Mouse (Mus musculus): ENCODE results near the gene Gja4.

Gja4 gene

GRCm38 (mm10) chr4:127313861-127314260, at the start of gene Gja4:
Gene Gja4, minus strand, starts transcription at chr4:127314039.
- in situ Hi-C loops (cut with MboI, MseI): loop anchor here (5.0 kb wide), 1 partner anchor 72 kb away; the partner anchor contains the start of gene Smim12

GRCm38 (mm10) chr4:127363331-127363730, 49.5 kb upstream of the Gja4 start:
- in situ Hi-C loops (cut with MboI, MseI): no loop called here

GRCm38 (mm10) chr4:127362520-127362919, 48.7 kb upstream of the Gja4 start:
- in situ Hi-C loops (cut with MboI, MseI): no loop called here

- in situ Hi-C loops (cut with MboI, MseI): no loop called here
These were observed 44.2 kb upstream of the Gja4 start, which contains the start of gene Gjb5 for GRCm38 (mm10) chr4:127358018-127358417. Gene Gjb5, minus strand, starts transcription at chr4:127358181.

DNA sequence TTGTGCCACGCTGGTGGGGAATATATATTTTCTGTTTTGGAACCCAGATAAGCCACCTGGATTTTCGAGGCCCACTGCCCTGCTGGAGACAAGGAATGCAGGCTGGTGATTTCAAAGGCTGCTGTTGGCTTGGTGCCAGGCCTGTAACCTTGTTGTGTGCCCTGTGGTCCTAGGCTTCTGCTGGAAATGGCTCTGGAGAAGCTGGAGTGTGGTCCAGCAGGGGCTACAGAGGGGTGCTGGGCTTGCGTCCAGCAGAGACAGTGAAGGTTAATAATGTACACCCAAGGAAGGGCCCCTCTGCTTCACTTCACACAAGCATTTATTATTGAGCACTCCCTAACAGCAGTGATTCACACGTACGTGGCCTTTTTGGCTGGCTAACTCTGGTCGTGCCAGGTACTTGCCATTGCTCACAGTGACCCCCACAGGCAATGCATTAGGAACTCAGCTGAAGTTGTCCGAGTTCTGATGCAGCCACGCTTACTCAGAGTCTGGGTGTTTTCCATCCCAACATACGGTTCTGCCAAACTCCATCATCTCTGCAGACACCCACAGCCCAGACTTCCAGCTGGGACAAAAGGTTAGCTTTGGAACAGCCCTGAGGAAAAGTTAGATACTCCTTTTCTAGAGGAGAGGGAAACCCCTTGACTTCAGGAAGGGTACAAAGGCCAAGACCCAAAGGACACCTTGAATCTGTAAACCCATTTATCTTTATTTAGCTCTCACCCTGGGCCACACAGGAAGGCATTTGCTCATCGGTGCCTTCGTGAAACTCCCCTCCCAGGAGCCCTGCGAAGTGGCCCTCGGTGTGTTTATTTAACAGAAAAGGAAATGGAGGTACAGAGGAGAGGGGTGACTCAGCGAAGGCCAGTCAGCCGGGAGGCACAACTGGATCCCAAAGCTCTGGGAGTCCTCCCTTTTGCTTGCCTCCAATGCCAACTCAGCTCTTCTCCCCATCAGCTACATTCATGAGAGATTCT, 41.0 kb upstream of the Gja4 start:
- in situ Hi-C loops (cut with MboI, MseI): no loop called here

- in situ Hi-C loops (cut with MboI, MseI): no loop called here
These were observed 40.2 kb upstream of the Gja4 start, which contains the start of gene Gjb4 for GRCm38 (mm10) chr4:127353951-127354438. Gene Gjb4, minus strand, starts transcription at chr4:127354081.

DNA sequence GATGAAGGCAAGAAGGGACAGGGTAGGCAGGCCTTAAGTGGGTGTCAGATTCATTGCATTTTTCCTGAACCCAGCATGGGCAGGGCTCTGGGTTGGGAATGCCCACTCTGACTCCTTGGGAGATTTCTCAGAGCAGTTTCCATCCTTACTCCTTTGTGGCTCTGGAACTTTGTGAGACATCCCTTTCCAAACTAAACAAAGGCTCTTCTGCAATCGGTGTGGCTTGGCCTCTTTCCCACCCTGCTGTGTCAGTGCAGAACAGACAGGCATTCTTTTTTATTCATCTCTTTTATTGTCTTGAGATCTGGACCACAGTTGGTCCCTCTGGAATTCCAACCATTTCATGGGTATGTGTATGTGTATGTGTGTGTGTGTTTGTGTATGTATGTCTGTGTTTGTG, 38.8 kb upstream of the Gja4 start:
- in situ Hi-C loops (cut with MboI, MseI): no loop called here

GRCm38 (mm10) chr4:127349560-127350300, 35.9 kb upstream of the Gja4 start:
- in situ Hi-C loops (cut with MboI, MseI): no loop called here

DNA sequence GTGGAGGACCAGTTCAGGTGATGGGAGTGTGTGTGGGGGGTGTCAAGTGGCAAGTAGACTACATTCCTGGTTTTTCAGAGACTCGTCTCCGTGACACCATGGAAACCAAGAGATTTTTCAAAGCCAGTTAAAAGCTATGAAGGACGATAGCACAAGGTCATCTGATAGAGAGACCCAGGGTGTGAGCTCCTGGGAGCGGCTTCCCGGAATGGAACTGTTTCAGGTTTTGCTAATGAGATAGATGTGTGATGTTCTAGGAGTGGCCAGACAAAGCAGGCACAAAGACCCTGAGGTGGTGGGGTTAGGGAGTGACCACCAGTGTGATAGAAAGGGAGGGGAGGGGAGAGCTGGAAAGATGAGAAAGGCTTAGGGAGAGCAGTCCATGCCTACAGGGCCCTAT, 31.2 kb upstream of the Gja4 start:
- in situ Hi-C loops (cut with MboI, MseI): no loop called here

DNA sequence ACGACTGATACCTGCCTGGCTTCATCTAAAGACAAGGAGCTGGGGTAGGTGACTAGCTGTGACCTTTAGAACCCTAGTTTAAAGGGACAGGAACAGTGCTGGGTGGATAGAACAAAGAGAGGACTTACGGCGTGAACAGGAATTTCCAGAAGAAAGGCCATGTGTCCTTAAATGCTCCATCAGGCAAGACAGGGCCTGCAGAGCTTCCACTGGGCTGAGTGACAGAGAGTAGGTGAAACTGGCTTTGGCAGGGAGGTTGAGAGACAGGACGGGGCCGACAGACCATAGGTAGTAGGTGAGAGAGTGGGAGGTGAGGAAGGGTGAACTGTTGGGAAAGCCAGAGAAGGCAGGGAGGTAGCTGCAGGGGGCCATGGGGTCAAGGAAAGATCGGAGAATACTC, 27.5 kb upstream of the Gja4 start:
- in situ Hi-C loops (cut with MboI, MseI): no loop called here

- in situ Hi-C loops (cut with MboI, MseI): no loop called here
These were observed 23.8 kb upstream of the Gja4 start for GRCm38 (mm10) chr4:127337668-127338067.

- in situ Hi-C loops (cut with MboI, MseI): no loop called here
These were observed 21.1 kb upstream of the Gja4 start for GRCm38 (mm10) chr4:127334870-127335504.

- in situ Hi-C loops (cut with MboI, MseI): no loop called here
These were observed 17.3 kb upstream of the Gja4 start for GRCm38 (mm10) chr4:127331171-127331570.

- in situ Hi-C loops (cut with MboI, MseI): no loop called here
These were observed 16.6 kb upstream of the Gja4 start, which contains the start of gene Gjb3 for GRCm38 (mm10) chr4:127330181-127331100. Gene Gjb3, minus strand, starts transcription at chr4:127330844.

- in situ Hi-C loops (cut with MboI, MseI): no loop called here
These were observed 15.9 kb upstream of the Gja4 start for GRCm38 (mm10) chr4:127329751-127330150.

GRCm38 (mm10) chr4:127329046-127329445, 15.2 kb upstream of the Gja4 start:
- in situ Hi-C loops (cut with MboI, MseI): no loop called here

- in situ Hi-C loops (cut with MboI, MseI): no loop called here
These were observed 14.5 kb upstream of the Gja4 start for GRCm38 (mm10) chr4:127328378-127328777.

- in situ Hi-C loops (cut with MboI, MseI): no loop called here
These were observed 13.9 kb upstream of the Gja4 start for GRCm38 (mm10) chr4:127327749-127328148.

GRCm38 (mm10) chr4:127327258-127327657, 13.4 kb upstream of the Gja4 start:
- in situ Hi-C loops (cut with MboI, MseI): no loop called here

DNA sequence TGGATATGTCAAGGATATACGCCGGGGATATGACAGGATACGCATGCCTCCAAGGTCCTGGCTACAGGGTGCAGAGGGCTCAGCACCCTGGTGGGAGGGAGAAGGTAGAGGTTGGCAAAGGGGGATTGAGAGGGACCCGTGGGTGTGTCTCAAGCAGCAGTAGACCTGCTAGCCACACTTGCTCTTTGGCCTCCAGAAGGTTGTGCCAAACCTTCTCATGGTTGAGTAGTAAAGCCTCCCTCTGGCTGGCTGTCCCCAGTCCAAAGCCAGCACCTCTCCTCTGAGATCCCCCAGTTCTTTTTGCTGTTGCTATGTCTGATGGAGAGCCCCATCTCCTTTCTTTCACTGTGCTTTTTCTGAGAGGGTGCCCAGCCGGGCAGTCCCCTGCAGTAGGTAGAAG, 11.4 kb upstream of the Gja4 start:
- in situ Hi-C loops (cut with MboI, MseI): no loop called here

DNA sequence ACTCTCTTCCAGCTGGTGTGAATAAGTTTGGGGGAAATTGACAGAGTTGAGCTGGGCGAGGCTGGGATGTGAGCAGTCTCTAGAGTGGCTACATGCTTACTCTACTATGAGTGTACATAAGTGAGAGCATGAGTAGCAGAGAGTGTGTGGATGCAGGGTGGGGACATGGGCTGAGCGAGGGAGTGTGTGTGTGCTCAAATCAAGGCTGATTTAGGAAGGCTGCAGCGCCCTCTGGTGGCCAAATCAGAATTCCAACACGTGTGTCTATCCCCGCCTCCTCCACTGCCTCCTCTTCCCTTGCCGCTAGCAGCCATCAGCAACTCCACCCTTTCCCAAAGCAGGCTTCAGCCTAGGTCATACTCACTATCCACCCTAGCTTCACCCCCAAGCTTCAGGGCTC, 10.9 kb upstream of the Gja4 start:
- in situ Hi-C loops (cut with MboI, MseI): no loop called here
